Mouse (Mus musculus): ENCODE data around the gene Tmem104.

Gene Tmem104

DNA sequence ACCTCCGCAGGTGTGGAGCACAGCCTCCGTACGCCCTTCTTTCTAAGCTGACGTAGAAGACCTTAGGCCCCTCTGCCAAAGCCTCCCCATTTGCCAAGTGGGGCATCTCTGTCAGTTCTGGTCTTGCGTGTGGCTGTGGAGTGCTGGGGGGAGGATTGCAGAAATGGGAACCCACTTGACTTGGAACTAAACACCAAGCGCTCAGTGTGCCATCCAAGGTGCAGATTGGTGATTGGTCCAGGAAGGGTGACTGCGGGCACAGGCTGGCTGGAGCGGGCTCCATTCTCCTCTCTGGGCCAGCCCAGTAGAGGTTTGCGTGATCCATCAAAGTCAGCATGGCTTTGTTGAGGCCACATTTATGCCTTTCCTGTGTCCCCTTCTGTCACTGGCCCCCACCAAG, 15.5 kb downstream of the Tmem104 start:
- no peak for DNase-seq

DNA sequence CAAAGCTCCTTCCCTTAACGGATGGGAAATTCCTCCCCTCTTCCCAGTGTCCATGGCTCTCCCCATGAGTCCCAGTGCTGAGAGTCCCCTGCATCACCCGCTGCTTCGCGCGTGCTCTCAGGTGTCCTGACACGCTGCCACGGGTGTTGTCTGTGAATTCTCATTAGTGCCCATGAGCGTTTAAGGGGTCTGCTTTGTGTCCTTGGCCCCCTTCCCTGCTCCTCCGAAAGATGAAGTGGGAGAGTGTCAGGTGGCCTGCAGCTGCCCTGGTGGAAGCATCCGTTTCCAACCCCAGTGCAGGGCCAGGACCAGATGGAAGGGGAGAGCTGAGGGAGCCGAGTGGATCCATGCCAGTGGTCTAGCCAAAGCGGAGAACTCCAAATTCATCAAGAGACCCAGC, 20.8 kb downstream of the Tmem104 start:
- no peak for DNase-seq

DNA sequence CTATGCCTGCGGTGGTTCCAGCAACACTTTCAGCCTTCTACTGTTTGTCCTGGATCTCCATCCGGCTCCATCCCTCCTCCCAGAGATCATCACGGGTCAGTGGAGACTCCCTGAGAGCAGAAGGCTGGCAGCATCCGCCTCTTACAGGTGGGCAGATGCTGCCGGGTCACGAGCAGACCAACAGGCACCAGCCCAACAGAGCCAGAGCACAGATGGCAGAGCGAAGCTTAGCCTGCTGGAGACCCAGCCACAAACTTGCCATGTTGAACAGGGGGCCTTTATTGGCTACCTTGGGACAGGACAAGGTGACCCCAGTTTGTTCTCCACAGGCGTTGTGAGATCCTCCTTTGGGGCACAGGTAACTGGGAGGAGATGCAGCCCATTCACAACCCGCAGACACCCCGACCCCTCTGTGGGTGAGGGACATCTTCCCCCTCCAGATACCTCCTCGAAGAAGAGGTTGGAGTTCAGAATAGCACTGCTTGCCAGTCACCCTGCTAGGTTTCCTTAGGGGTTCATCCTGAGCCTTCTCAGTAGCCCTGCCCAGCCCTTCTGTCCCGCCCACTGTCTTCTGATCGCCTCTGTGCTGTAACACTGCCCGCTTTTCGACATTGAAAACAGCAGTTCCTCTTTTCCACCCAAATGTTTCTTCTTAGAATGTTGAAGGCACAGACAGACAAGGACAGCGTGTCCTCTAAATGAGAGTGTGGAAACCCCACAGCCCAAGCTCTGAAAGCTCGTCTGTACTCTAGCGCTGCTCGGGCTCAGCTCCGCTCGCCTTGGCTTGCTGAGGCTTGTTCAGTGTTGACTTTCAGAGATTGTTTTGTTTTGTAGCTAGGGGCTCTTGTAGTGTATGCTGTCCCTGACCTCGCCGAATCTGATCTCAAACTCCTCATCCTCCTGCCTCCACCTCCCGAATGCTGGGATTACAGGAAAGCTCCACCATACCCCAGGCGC, 21.8 kb downstream of the Tmem104 start:
- no peak for DNase-seq

DNA sequence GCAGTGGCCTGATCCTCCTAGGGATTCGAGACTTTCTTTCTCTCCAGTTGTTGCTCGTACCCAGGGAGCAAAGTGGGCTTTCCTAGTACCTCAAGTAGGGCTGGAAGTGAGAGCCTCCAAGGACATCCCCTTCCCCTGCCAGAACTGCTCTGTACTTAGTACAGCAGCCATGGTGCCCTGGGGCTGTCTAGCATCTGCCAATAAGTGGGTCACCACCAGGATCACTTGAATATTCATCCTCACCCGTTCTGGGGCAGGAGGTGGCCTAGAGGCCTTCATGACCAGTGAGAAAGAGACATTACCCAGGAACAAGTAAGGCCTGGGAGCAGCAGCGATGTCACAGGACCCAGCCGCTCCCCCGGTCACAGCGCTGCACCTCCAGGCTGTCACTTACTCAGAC, 22.7 kb downstream of the Tmem104 start:
- DNase-seq, result no peak

DNA sequence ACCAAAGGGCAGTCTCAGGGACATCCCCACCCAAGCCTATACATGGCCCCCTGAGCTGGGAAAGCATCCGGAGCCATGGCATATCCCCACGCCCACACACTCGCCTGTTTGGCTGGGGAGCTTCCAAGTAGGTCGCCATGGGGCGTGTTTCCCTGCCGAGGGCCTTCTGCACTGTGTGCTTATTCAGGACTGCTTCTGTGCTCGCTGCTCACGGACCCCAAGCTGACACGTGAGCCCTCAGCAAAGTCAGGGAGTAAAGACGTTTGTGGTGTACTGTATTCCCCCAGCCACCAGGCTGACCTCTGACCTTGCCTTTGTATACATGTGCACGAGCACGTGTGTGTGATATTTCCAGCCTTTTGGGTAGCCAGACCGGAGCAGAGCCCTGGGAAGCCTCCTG, 24.8 kb downstream of the Tmem104 start:
- DNase-seq, result no peak

DNA sequence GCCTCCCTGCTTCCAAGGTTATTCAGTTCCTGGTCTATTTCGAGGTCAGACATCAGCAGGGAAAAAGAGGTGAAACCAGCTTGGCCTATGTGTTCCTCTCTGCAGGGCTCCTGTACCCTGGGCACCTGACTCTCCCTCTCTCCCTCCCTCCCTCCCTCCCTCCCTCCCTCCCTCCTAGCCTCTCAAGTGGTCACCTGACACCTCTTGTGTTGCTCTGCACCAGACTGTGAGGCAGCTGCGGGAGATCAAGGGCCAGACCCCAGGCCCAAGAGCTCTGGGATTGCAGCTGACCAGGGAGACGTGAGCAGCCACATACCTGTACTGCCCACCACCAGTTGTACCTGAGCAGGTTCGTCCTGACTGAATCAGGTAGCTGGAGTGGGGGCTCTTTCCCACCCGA, 27.8 kb downstream of the Tmem104 start:
- DNase-seq, result no peak

DNA sequence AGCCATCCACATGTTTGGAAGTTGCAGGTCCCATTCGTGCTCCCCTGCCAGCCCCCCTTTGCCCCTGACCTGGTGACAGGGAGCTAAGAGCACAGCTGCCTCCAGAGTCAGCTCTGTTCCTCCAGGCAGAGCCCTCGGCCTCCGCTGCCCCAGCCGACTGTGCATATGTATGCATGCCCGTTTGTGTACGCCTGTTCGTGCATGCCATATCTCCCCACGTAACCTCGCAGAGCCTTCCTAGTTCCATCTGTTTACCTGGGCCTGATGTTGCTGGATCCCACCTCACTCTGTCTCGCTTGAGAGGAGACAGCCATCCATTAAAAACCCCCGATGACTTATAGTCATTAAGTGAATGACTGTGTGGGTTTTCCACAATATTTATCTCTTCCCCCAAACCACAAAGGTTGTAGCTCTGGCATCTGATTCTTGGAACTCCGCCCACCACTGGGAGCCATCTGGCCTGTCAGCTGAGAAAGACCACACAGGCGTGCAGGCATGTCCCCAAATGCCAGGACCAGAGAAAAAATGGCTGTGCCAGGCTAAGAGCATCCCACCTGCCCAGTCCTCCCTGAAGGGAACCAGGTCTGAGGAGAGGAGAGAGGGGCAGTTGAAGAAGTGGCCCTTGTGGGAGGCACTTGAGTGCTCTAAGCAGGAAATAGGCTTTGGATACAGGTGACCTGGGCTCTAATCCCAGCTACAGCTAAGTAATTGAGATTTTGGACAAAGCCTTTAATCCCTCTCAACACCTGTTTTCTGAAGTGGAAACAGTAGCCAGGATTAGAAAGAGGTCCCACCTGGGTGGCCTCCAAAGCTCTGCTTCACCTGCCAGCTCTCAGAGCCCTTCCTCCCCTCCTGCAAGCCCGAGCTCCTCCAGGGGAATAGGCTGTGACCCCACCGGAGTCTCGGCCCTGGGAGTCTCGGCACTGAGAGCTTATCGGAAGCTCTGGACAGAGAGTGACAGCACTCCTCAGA, 30.4 kb downstream of the Tmem104 start:
- no peak for DNase-seq

DNA sequence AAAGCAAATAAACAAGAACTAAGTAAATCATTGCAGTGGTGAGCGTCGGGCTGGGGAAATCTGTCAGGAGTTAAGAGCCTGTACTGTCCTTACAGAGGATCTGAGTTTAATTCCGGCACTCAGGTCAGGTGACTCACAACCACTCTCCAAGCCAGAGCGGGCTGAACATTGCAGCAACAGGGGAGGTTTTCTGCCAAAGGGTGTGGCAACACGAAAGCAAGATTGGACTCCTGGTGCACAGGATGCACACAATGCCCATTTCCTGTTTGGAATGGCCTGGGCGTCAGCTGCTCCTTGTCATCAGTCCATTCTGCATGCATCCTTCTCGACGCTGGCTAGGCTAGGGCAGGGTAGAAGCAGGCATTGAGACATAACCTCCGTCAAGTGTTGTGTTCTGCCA, 32.0 kb downstream of the Tmem104 start:
- DNase-seq, result no peak

DNA sequence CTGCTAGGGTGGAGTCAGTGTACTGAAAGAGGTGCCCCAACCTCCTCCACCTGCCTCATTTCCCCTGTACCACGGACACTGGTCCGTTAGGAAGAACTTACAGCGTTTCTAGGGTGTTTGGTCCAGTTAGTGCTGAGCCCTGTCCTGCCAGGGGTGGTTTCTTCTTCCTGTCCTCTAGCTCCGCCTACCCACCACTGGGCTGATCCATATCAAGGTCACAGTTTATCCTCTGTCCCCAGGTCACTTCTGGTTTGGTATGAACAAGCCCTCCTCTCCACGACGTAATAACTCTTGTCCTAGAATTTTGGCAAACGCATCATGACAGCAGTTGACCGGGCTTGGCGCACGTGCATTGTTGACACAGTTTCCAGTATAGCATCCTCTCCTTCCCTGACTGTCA, 32.4 kb downstream of the Tmem104 start:
- DNase-seq, result no peak

DNA sequence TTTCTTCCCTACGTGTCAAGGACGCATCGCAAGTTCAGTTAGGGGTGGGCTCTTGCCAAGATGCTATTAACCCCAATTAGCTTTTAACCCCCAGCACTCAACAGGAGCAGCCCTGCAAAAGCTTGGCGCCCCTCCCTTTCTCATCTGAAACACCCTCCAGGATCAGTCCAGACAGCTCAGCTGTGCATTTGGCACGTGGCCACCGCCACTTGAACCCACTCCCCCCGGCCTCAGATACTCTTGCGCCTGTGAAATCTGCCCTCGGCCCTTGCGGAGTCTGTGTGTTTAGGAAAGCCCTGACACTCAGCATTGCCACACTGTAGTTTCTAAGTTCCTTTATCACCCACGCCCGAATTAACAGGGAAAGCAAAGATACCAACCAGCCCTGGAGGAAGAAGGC, 34.8 kb downstream of the Tmem104 start:
- DNase-seq, result no peak

DNA sequence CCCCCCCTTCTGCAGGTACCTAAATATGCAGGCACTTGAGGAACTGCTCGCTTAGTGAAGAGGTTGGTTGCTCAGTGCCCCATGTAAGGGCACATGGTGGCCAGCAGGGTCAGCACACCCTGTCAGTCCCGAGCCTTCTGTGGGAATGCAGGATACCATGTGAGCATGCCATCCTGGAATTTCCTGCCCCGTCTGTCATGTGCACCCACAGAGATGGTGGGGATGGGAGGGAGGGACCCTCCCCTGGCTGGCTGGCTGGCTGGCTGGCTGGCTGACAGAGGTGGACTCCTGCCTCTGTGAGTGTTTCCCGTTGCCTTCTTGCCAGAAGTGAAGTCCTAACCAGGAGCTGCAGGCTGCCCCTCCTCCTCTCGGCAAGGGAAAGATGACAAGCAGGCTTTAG, 35.3 kb downstream of the Tmem104 start:
- no peak for DNase-seq

DNA sequence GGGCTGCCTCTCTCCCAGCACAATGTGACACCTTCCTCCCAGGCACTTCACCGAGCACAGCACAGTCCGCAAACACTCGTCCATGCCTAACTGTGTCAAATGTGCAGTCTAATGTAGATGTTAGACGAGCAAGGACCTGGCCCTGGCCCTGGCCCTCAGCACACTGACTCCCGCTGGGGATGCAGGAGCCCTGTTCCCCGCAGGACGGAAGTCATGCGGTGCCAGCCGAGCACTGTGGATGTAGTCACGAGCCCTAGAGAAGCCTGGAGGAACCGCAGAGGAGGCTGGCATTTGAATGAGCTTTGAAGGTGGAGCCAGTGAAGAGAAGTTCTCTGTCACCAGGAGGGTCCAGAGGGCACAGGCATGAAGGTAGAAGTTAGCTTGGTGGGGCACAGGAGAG, 36.2 kb downstream of the Tmem104 start:
- DNase-seq, result no peak

DNA sequence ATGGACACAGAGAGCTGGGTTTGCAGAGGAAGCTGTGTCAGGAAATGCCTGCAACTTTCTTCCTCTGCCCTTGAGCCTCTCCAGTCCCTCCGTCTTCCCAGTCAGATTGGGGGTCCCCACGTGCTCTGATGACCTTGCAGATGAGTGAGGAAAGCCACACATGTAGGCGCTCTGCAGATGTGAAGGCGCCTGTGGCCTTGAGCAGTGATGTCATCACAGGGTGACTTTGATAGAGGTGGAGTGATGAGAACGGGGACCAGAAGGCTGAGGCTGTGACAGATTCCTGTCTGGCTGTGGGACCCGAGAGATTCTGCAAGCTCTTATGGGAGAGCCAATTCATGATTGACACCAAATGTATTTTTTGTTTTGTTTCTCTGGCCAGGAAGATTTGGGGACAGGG, 36.6 kb downstream of the Tmem104 start:
- DNase-seq, result no peak

DNA sequence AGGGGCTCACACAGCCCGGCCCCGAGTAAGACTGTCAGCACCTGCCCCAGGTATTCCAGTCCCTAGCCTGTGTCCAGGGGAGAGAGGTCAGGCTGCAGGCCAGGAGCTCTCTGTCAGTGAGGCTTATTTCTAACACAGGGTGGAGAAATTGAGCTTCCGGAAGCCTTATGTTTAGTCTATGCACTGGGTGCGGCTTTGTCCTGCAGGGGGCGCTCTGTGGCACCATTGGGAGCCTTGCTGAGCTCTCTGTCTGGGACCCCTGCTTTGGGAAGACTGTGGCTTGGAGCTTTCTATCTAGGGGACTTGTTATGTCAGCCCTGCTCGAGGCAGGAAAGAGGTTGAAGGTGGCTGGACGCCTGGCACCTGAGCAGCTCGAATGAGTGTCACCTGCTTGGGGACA, 37.6 kb downstream of the Tmem104 start:
- peak; percentile 89 for DNase-seq

DNA sequence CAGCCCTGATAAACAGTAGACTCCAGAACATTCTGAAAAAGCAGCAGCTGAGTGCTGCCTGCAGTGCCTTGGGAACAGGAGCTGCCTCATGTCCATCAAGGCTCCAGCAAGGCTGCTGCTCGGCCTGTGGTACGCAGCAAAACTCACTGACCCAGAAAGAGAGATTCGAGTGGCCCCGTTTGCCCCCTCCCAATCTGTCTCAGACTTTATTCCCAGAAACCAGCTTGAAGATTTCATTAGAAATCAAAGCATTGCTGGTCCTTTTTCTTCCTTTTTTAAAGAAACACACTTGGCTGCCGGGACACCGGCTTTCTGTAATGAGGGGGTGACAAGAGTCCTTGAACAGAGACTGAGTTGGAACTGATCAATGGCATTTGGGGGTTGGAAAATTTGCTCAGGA, 38.0 kb downstream of the Tmem104 start:
- DNase-seq, result no peak

DNA sequence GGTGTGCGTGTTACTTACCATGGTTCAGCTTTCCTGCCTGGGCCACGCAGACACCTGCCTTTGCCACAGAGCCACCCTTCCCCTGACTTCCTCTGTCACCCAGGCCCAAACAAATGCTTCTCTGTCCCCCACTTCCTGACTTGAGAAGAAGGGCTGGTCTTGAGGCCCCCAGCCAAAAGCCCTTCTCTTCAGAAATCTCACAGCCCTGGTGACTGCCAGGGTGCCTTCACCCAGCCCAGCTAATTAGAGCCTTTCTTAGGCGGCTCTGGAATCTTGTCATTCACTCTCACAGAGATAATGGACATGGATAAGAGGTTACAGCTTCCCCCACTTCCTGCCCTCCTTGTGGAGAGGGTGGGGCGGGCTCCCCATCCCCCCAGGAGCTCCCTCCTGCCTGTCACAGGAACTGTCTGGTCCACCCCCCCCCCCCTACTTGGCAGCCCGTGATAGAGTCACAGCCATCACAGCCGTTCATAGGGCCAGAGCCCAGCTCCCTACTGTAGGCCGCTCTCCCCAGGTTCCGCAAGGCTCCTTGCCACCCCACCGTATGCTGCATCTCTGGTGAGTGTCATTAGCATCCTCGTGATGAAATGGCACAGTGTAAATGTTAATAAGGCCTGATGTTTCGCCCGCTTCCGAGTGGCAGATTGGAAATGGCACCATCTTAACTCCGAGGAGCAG, 39.7 kb downstream of the Tmem104 start:
- DNase-seq, result peak; percentile 72

DNA sequence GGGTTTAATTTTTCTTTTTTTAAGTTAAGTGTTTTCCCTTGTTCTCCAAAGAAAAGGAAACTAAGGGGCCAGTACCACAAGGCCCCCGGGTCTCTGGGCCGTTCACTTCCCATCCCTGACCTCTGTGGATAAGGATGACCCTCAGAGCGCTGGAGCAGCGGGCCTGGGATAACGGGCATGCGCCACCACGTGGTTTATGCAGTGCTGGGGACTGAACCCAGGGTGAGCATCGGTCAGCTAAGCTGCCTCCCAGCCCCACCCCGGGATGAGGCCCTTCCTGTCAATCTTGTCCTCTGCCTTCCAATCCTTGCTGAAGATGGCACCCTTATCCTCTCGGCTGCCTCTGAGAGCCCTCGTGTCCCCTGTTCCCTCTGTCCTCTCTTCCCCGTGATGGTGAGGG, 40.4 kb downstream of the Tmem104 start:
- DNase-seq, result no peak

DNA sequence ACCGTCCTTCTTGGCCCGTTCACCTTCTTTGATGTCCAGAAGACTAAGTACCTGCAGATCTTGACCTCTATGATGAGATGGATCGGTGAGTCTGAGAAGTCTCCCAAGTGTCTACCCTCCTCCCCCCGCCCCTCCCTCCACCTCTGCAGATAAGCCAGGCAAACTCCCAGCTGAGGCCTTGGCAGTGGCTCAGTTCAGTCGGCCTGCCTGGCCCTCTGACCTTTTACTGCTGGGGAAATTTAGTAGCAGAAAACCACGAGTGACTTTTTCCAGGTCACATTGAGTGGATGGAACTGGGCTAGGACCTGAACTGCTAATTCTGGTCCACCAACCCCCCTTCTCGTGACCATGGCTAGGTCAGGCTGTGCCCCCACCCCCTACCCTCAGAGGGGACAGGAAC, 41.1 kb downstream of the Tmem104 start:
- DNase-seq, result no peak

DNA sequence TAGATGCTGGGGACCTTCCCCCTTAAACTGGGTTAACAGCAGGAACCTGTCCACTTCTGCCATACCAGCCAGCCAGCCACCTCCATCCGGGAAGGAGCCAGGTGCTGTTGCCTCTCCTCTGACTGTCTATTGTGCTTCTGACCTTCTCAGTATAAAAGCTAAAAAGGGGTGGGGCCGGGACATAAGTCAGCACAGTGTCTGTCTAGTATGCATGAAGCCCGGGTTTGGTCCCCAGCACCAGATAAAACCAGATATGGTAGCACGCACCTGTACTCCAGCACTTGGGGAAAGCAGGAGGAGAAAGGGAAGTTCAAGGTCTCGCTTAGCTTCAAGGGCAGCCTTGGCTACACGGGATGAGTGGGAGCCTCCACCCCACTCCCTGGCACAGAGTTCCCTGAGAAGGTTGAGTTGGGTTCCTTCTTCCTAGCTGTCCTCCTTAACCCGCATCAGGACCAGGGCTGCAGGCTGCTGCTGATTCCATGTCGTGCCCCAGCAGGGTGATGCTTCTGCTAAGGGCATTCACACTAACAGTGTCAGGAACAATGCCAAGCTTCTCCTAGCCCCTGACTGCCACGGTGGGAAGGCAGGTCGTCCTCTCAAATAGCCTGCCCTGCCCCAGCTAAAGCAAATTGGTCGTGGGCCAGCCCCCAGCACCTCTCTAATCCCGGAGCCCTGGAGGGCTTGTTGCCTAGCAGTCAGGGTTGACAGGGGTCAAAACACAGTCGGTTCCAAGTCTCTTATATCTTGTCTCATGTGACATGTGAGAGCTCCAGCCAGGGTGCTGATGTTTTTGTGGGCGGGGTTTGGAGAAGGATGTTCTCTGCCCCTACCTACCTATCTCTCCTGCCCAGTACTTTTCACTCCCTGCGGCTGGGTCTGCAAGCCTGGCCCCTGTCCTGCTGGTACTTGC, 42.0 kb downstream of the Tmem104 start:
- DNase-seq, result no peak

DNA sequence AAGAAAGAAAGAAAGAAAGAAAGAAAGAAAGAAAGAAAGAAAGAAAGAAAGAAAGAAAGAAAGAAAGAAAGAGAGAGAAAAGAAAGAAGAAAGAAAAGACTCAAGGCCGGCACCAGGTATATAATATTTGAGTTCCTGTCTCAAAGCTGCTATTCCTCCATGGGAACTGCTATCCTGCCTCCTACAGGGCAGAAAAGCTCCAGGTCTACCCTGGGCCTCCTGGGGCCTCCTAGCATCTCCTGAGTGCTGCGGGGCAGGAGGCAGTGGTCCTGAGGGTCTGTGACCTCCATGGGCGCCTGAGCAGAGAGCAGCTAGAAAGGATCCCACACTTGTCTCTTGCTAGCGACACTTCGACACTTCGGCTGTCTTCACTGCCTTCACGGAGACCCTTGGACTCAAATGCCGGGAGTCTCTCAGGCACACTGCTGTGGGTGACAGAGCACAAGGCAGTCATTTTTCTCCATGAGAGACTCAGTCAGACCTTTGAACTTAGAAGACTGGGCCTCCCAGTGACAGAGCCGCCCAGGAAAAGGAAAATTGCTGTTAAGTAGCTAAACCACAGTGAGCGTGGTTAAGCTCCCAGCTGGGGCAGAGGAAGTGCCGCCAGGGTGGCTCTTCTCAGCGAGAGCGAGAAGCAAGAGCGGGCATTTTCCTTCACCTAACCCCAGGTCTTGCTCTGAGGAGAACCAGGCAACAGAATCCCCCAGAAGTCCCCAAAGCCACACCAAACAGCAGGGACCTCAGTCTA, 44.1 kb downstream of the Tmem104 start:
- peak; percentile 86 for DNase-seq

DNA sequence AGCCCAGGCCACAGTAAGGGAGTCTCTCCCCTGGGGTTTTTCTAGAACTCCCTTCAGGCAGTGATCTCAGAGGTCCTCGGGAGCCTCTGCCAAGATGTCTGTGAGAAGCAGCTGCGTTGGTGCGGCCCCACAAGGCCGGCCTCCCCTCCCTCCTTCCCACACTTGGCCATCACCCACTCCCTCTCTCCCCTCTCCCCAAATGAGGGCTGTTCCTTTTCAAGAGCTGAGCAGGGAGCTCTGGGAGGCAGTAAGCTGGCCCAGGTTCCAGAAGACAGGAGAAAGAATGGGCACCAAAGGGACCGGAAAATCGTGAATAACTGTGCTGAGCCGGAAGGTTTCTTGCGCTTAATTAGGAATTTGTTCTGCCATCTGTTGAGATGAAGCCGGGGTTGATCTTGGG, 44.6 kb downstream of the Tmem104 start:
- DNase-seq, result no peak

Data from thymus, postnatal 14 days (tissue).